Mouse (Mus musculus) bone marrow, adult 2 months (tissue): ENCODE results near the gene Wdtc1.

Experiments
- CTCF ChIP-seq: fragments of 200-500 bp; IDR thresholded peaks from 2 replicates; pipeline ENCODE4 v1.5.1; 2011; ENCODE audit warnings: low read length, control low read depth; ENCODE audit not compliant: control insufficient read depth, insufficient read depth
- POLR2A ChIP-seq: fragments of 200-500 bp; IDR thresholded peaks from 2 replicates; pipeline ENCODE4 v1.6.1; 2011; ENCODE audit warnings: low read depth, mild to moderate bottlenecking, control low read depth, low read length, borderline replicate concordance; ENCODE audit not compliant: control insufficient read depth

DNA sequence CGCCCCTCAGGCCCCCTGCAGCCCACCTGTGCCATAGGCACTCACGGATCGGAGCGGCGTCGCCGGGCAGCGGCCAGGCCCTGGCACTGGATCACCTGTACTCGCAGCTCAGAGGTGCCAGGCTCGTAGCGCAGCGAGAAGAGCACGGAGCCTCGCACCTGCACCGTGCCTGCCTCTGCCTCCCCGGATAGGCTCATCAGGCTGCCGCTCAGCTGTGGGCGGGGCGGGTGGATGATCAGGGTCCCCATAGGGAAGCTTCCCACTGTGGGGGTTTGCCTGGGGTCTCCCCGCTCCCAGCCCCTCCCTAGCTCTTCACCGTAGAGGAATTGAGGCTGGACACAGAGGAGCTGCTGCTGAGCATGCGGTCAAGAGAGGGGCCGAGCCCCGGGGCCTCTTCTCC, 96.5 kb downstream of the Wdtc1 start:
- TF ChIP-seq CTCF (no peak), POLR2A (no peak)
